ENCODE assay signal across 8 mouse cellular contexts in genomic region chr16:97921961-97922778, GRCm38 (mm10). TPM values are rescaled to one million over a fixed set of nuclear protein-coding genes. Genes with fewer than 3 reads are reported as not detected.
DNase-seq lines count a peak whose midpoint lies in the region; ATAC-seq and TF ChIP-seq lines count a peak whose summit lies in the region.

No protein-coding gene starts in this region.

- TF ChIP-seq CTCF in cortical plate, adult 2 months (IDR thresholded peaks at IDR 0.05; ENCODE audit: extremely low read depth, insufficient read depth, low read length), result no peak

- peak; percentile 93 for ATAC-seq in megakaryocyte, adult 5-6 weeks (ENCODE audit: poor library complexity, severe bottlenecking)

- peaks cover 8% of the 10 kb centered on the region; the same call in 1 of the 2 replicates for H3K4me1 ChIP-seq in cortical plate, adult 2 months (ENCODE audit: control insufficient read depth, insufficient read depth, low read length)

- H3K27ac ChIP-seq in cortical plate, adult 2 months (ENCODE audit: insufficient read depth, low read length), result peak overlapping the region; percentile 61

- DNase-seq in adipocyte (ENCODE audit: low spot score), result peak; percentile 91
- DNase-seq in gastrocnemius, adult 8-10 months (ENCODE audit: low spot score in 2 of 2), result peak; percentile 84 to 87
- DNase-seq in induced T-regulatory cell, adult 2 months (ENCODE audit: low read depth), result peak; percentile 87
- DNase-seq in left cerebral cortex, adult 8-10 months (ENCODE audit: low spot score in 2 of 2), result peak; percentile 72 to 81
- peak; percentile 92 for DNase-seq in right cerebral cortex, adult 18-20 months
- DNase-seq in urinary bladder, adult 2 months (ENCODE audit: low spot score), result peak; percentile 91

- peak overlapping the region; percentile 64 for H3K4me3 ChIP-seq in cortical plate, adult 2 months (ENCODE audit: insufficient read depth, low read length)

- peak; percentile 65 for TF ChIP-seq POLR2A in cortical plate, adult 2 months (IDR thresholded peaks at IDR 0.05; ENCODE audit: extremely low read depth, insufficient read depth, low read length)

RNA-seq across cellular contexts. Expression of gene C2cd2, which starts 40.2 kb away (rescaled TPM):
- polyA plus RNA-seq in cortical plate, adult 2 months (2012; rRNA removed), result 10.0 and 10.4 TPM in 2 replicates
- 100 to 1,000 TPM; 186 to 243 (median 221) TPM for total RNA-seq in gastrocnemius, adult 8-10 months (2022)
- 10 to 100 TPM; 15.5 to 17.0 (median 16.8) TPM for total RNA-seq in left cerebral cortex, adult 8-10 months (2022)
- total RNA-seq in megakaryocyte, adult 5-6 weeks (2015), result 9.1 and 17.9 TPM in 2 replicates
- 12.2 and 15.9 TPM in 2 replicates for total RNA-seq in megakaryocyte, adult 5-6 weeks (2017)
- 13.8 and 14.3 TPM in 2 replicates for polyA plus RNA-seq in urinary bladder, adult 2 months (2012; rRNA removed)

RNA-seq across cellular contexts. Expression of gene Zbtb21, which starts 40.3 kb away (rescaled TPM):
- 17.3 and 18.3 TPM in 2 replicates for polyA plus RNA-seq in cortical plate, adult 2 months (2012; rRNA removed)
- 10 to 100 TPM in 1 of 4 experiments, 1 to 10 TPM in 3; 6.7 to 10.5 (median 7.5) TPM for total RNA-seq in gastrocnemius, adult 8-10 months (2022)
- total RNA-seq in left cerebral cortex, adult 8-10 months (2022), result 10 to 100 TPM; 20.8 to 32.5 (median 27.0) TPM
- 5.3 and 12.1 TPM in 2 replicates for total RNA-seq in megakaryocyte, adult 5-6 weeks (2015)
- 10.6 TPM in 2 replicates for total RNA-seq in megakaryocyte, adult 5-6 weeks (2017)
- 14.5 and 16.2 TPM in 2 replicates for polyA plus RNA-seq in urinary bladder, adult 2 months (2012; rRNA removed)

Comparison
In these comparisons a context has a peak if more than half of its experiments do, and no peak if none do; other contexts are left out.
1. Peak in every context shown above with its lines: DNase-seq, ATAC-seq, H3K4me3 ChIP-seq and H3K27ac ChIP-seq.
2. RNA of gene C2cd2, which starts 40.2 kb away (total RNA-seq): 186 to 243 TPM in gastrocnemius, adult 8-10 months; 15.5 to 17.0 TPM in left cerebral cortex, adult 8-10 months and 9.1 to 17.9 TPM in megakaryocyte, adult 5-6 weeks; every median in the first group is over 4 times any median in the second.